Mouse (Mus musculus): Measurements from ENCODE around the gene Arid1b.

GRCm38 (mm10) chr17:5110159-5110558 lies 116.0 kb downstream of the Arid1b start:
- no peak for TF ChIP-seq CTCF (IDR thresholded peaks at IDR 0.05; ENCODE audit: low read depth, low read length)
- no peak for TF ChIP-seq POLR2A (IDR thresholded peaks at IDR 0.05; ENCODE audit: extremely low read depth, insufficient read depth, low read length)
